Mouse (Mus musculus) erythroblast, embryonic 14.5 days (primary cell): ENCODE data around the gene Gna15.

Experiments
- GATA1 ChIP-seq: IDR thresholded peaks from 2 replicates; pipeline ENCODE4 v1.6.1; 2012; ENCODE audit warnings: low read length, inconsistent platforms, mixed read lengths
- TAL1 ChIP-seq: IDR thresholded peaks from 3 replicates; pipeline ENCODE4 v1.6.1; 2012; ENCODE audit warnings: low read length, inconsistent platforms, mixed read lengths

GRCm38 (mm10) chr10:81494260-81495041 is 29.6 kb downstream of the Gna15 start:
- no peak for TF ChIP-seq TAL1
- no peak for TF ChIP-seq GATA1
